Mouse (Mus musculus): Measurements from ENCODE around the gene Rhoa. TPM values are rescaled to one million over a fixed set of nuclear protein-coding genes. Genes with fewer than 3 reads are reported as not detected.

Rhoa gene
- polyA plus RNA-seq, 1 experiment, result 154 TPM

- no peak for TF ChIP-seq GATA1 (IDR thresholded peaks at IDR 0.05; ENCODE audit: low read length)
Measured at GRCm38 (mm10) chr9:108347540-108348289, 41.8 kb downstream of the Rhoa start, which contains the start of gene Usp4. Usp4 (plus strand) TSS chr9:108347853.

GRCm38 (mm10) chr9:108348290-108348680 is 42.4 kb downstream of the Rhoa start:
- no peak for TF ChIP-seq GATA1 (IDR thresholded peaks at IDR 0.05; ENCODE audit: low read length)

DNA sequence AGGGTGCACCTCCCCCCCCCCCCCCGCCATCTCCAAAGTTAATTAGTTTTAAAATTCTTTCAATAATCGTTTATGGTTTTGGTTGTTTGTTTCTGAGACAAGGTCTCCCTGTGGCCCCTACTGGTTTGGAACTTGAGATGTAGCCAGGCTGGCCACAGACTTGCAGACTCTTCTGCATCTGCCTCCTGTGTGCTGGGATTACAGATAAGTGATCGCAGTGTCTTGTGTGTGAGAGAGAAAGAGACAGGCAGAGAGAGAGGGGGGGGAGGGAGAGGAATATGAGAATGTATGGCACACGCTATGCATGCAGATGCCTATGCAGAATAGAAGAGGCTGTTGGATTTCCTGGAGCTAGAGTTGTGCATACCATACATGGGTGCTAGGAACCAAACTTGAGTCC is 43.8 kb downstream of the Rhoa start:
- TF ChIP-seq GATA1 (IDR thresholded peaks at IDR 0.05; ENCODE audit: low read length), result no peak

- no peak for TF ChIP-seq GATA1 (IDR thresholded peaks at IDR 0.05; ENCODE audit: low read length)
Measured at GRCm38 (mm10) chr9:108378234-108378633, 72.3 kb downstream of the Rhoa start.

GRCm38 (mm10) chr9:108378736-108379135 is 72.8 kb downstream of the Rhoa start:
- TF ChIP-seq GATA1 (IDR thresholded peaks at IDR 0.05; ENCODE audit: low read length), result no peak

DNA sequence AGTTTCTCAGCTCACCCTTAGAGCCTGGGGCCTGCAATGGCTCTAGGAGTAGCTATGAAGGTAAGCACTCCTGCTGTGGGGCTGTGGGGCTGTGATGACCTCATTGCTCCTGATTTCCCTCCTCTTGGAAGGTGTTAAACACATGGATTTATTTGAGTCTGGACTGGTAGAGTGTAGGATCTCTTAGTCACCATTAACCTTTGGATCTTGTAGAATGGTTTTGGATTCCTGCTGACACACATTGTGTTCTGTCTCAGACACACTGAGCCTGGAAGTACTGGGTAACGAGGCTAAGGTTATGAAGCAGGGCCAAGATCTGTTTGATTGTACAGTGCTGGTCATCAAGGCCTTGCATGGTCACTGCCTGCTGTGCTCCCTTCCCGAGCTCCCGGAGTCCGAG is 73.4 kb downstream of the Rhoa start:
- no peak for TF ChIP-seq GATA1 (IDR thresholded peaks at IDR 0.05; ENCODE audit: low read length)

DNA sequence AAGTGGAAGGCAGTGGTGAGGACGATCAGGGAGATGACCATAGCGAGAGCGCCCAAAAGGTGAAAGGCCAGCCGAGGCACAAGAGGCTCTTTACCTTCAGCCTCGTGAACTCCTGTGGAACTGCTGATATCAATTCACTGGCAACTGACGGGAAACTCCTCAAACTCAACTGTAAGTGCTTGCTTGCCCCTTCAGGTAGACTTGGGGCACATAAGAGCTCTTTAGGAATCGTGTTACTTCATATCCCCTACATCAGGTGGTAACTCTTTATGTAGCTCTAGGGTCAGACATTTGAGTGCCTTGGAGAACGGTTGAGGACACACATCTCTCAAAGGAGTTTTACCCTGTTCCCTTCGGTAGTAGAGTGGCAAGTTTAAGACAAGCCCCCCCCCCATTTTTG is 75.5 kb downstream of the Rhoa start:
- TF ChIP-seq GATA1 (IDR thresholded peaks at IDR 0.05; ENCODE audit: low read length), result no peak

- TF ChIP-seq GATA1 (IDR thresholded peaks at IDR 0.05; ENCODE audit: low read length), result no peak
Measured at GRCm38 (mm10) chr9:108385006-108385405, 79.1 kb downstream of the Rhoa start.

DNA sequence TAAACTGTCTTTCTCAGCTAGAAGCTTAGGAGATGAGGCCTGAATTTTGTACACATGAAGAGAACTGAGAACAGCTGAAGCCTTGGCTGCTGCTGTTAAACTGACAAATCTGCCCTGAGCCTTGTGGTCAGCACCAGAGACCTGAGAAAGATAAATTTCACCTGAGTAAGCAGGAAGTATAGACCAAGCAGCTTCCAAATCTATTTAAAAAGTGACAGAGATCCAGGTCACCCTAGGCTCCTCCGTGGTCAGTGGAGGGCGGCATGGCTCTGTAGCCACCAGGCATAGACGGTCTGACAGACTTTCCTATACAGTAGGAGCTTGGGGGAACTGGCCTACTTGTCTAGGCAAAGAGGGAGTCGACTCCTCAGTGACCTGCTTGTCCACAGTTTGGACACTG is 80.9 kb downstream of the Rhoa start:
- no peak for TF ChIP-seq GATA1 (IDR thresholded peaks at IDR 0.05; ENCODE audit: low read length)

Other genes with a start within 250 kb of the Rhoa start
- gene Mst1, start 225.7 kb upstream of the Rhoa start, polyA plus RNA-seq (2012), result 9.2 and 12.4 TPM in 2 replicates
- 25.7 and 84.5 TPM in 2 replicates for gene Rnf123, start 222.8 kb upstream of the Rhoa start, polyA plus RNA-seq (2012)
- 70.8 and 89.8 TPM in 2 replicates for gene Apeh, start 211.5 kb upstream of the Rhoa start, polyA plus RNA-seq (2012)
- gene Bsn, start 115.7 kb upstream of the Rhoa start, polyA plus RNA-seq (2012), result 5.2 and 8.1 TPM in 2 replicates
- gene Dag1, start 42.2 kb upstream of the Rhoa start, polyA plus RNA-seq (2012), result 20.0 and 21.9 TPM in 2 replicates
- gene Nicn1, start 15.7 kb upstream of the Rhoa start, polyA plus RNA-seq (2012), result 0.13 and 0.14 TPM in 2 replicates
- not detected in 2 replicates for gene Amt, start 9.3 kb upstream of the Rhoa start, polyA plus RNA-seq (2012)
- 1.4 and 2.4 TPM in 2 replicates for gene Tcta, start within 50 bp of the Rhoa start, polyA plus RNA-seq (2012)
- 350 and 513 TPM in 2 replicates for gene Gpx1, start 32.8 kb downstream of the Rhoa start, polyA plus RNA-seq (2012)
- 34.7 and 107 TPM in 2 replicates for gene Usp4, start 41.7 kb downstream of the Rhoa start, polyA plus RNA-seq (2012)
- 0.51 and 0.69 TPM in 2 replicates for gene 1700102P08Rik, start 86.7 kb downstream of the Rhoa start, polyA plus RNA-seq (2012)
- not detected in 2 replicates for gene Ccdc36, start 122.4 kb downstream of the Rhoa start, polyA plus RNA-seq (2012)
- not detected in 2 replicates for gene BC048562, start 130.4 kb downstream of the Rhoa start, polyA plus RNA-seq (2012)
- 26.4 and 34.2 TPM in 2 replicates for gene Ccdc71, start 154.4 kb downstream of the Rhoa start, polyA plus RNA-seq (2012)
- 195 and 224 TPM in 2 replicates for gene Klhdc8b, start 155.5 kb downstream of the Rhoa start, polyA plus RNA-seq (2012)
- 0.05 and 0.25 TPM in 2 replicates for gene Lamb2, start 173.6 kb downstream of the Rhoa start, polyA plus RNA-seq (2012)
- gene Usp19, start 184.5 kb downstream of the Rhoa start, polyA plus RNA-seq (2012), result 101 and 102 TPM in 2 replicates
- 35.0 and 132 TPM in 2 replicates for gene Qars, start 201.6 kb downstream of the Rhoa start, polyA plus RNA-seq (2012)
- 87.8 and 118 TPM in 2 replicates for gene Qrich1, start 210.7 kb downstream of the Rhoa start, polyA plus RNA-seq (2012)

Measured in G1E-ER4 (cell line).